In genomic region chr14:33923168-33924070, GRCm38 (mm10) we compare ENCODE assay signal across 8 mouse cellular contexts. TPM values are rescaled to one million over a fixed set of nuclear protein-coding genes. Genes with fewer than 3 reads are reported as not detected.
DNase-seq lines count a peak whose midpoint lies in the region; ATAC-seq and TF ChIP-seq lines count a peak whose summit lies in the region.

Gdf10 (plus strand) TSS chr14:33923587.

- ATAC-seq in embryonic facial prominence, embryonic 11.5 days (replicated peaks; ENCODE audit: insufficient number of reproducible peaks, low FRiP score, low TSS enrichment, low read depth) = peak; percentile 67
- ATAC-seq in heart, embryonic 16.5 days (replicated peaks; ENCODE audit: extremely low read depth, insufficient read depth, low FRiP score) = peak; percentile 67
- no peak for ATAC-seq in megakaryocyte-erythroid progenitor cell, adult 5-6 weeks (replicated peaks; ENCODE audit: low FRiP score, low TSS enrichment, poor library complexity, severe bottlenecking)

- H3K9me3 ChIP-seq in embryonic facial prominence, embryonic 11.5 days (replicated peaks; ENCODE audit: control insufficient read depth, low read length) = no peaks in the 10 kb centered on the region
- H3K9me3 ChIP-seq in heart, embryonic 16.5 days (replicated peaks; ENCODE audit: control insufficient read depth, low read length) = no peaks in the 10 kb centered on the region

- peaks cover 37% of the 10 kb centered on the region for H3K27me3 ChIP-seq in embryonic facial prominence, embryonic 11.5 days (ENCODE audit: control insufficient read depth, insufficient read depth, low read length)
- peaks cover 63% of the 10 kb centered on the region for H3K27me3 ChIP-seq in heart, embryonic 16.5 days (ENCODE audit: control insufficient read depth, insufficient read depth, low read length)

- peak within 1 kb of the TSS; percentile 98 for H3K4me2 ChIP-seq in embryonic facial prominence, embryonic 11.5 days (ENCODE audit: low read depth, low read length)
- H3K4me2 ChIP-seq in heart, embryonic 16.5 days (ENCODE audit: low read depth, low read length) = peak within 1 kb of the TSS; percentile 98

- H3K4me1 ChIP-seq in embryonic facial prominence, embryonic 11.5 days (ENCODE audit: control insufficient read depth, insufficient read depth, low read length) = peaks cover 3% of the 10 kb centered on the region; the same call in 1 of the 2 replicates
- H3K4me1 ChIP-seq in heart, embryonic 16.5 days (ENCODE audit: control insufficient read depth, insufficient read depth, low read length) = 0 out of 2 replicates have a peak, but pooled peaks cover 3% of the 10 kb centered on the region

- H3K36me3 ChIP-seq in embryonic facial prominence, embryonic 11.5 days (replicated peaks; ENCODE audit: control insufficient read depth, insufficient read depth, low read depth, low read length) = no peaks in the 10 kb centered on the region
- H3K36me3 ChIP-seq in heart, embryonic 16.5 days (ENCODE audit: control insufficient read depth, insufficient read depth) = no peaks in the 10 kb centered on the region

- H3K9ac ChIP-seq in embryonic facial prominence, embryonic 11.5 days (replicated peaks; ENCODE audit: low read length) = peak within 1 kb of the TSS; percentile 65
- peak within 1 kb of the TSS; percentile 65 for H3K9ac ChIP-seq in heart, embryonic 16.5 days (ENCODE audit: low read length)

- TF ChIP-seq CTCF in layer of hippocampus, adult 2 months (conservative IDR thresholded peaks at IDR 0.05) = peak; percentile 37

- 1% methylated on average over 60 of the region's 85 CpGs for WGBS in embryonic facial prominence, embryonic 11.5 days
- WGBS in heart, embryonic 16.5 days = under 1% methylated on average over 79 of the region's 85 CpGs

- DNase-seq in left cerebral cortex, adult 18-20 months (ENCODE audit: low spot score in 2 of 2) = peak; percentile 29 to 49
- no peak for DNase-seq in left cerebral cortex, adult 11 months (ENCODE audit: low spot score)
- peak; percentile 52 for DNase-seq in embryonic facial prominence, embryonic 11.5 days (ENCODE audit: low spot score)
- DNase-seq in layer of hippocampus, adult 2 months (ENCODE audit: low spot score in 2 of 2) = peak; percentile 24 to 49
- peak; percentile 66 for DNase-seq in lung, postnatal 10 days
- DNase-seq in right cerebral cortex, postnatal 10 days (ENCODE audit: low spot score in 2 of 2) = peak; percentile 57 to 61

- H3K4me3 ChIP-seq in embryonic facial prominence, embryonic 11.5 days (ENCODE audit: low read depth, low read length) = peak within 1 kb of the TSS; percentile 58
- H3K4me3 ChIP-seq in heart, embryonic 16.5 days (ENCODE audit: low read length) = peak within 1 kb of the TSS; percentile 63
- H3K4me3 ChIP-seq in layer of hippocampus, adult 2 months = peak within 1 kb of the TSS; percentile 61

- no peak within 1 kb of the TSS for H3K27ac ChIP-seq in embryonic facial prominence, embryonic 11.5 days (replicated peaks; ENCODE audit: low read depth, low read length)
- H3K27ac ChIP-seq in heart, embryonic 16.5 days (ENCODE audit: low read length) = no peak within 1 kb of the TSS
- H3K27ac ChIP-seq in layer of hippocampus, adult 2 months = peak within 1 kb of the TSS; percentile 74

RNA-seq across cellular contexts. Expression of gene Gdf10, which starts in this region (rescaled TPM):
- total RNA-seq in left cerebral cortex, adult 18-20 months (2021) = 1 to 10 TPM; 2.1 to 4.0 TPM
- 3.6 and 3.9 TPM in 2 replicates for polyA plus RNA-seq in embryonic facial prominence, embryonic 11.5 days (2014; fragmentation: Nextera tagmentation; extraction: Ambion mirVana)
- 6.2 and 7.4 TPM in 2 replicates for polyA plus RNA-seq in heart, embryonic 16.5 days (2015; fragmentation: Nextera tagmentation; extraction: Ambion mirVana)
- 1 to 10 TPM; 5.4 to 5.5 TPM for total RNA-seq in layer of hippocampus, adult 2 months (2021)
- not detected in 2 replicates for total RNA-seq in megakaryocyte-erythroid progenitor cell, adult 5-6 weeks (2014; fragmentation: Nextera tagmentation)
- not detected in 2 replicates for total RNA-seq in megakaryocyte-erythroid progenitor cell, adult 5-6 weeks (2017)
